Comparison of ENCODE assay signal across 9 mouse cellular contexts in genomic region chr3:125849163-125849872, GRCm38 (mm10).
A peak's percentile ranks its signal among the peaks of the same experiment; 100 is the strongest.
DNase-seq lines count a peak whose midpoint lies in the region; ATAC-seq and TF ChIP-seq lines count a peak whose summit lies in the region.
"Had no signal": no experiment of that assay in that cellular context is flagged by ENCODE, and none has a peak within 500 bp of the region (broad histone marks: within the 10 kb centered on the region; RNA-seq: fewer than 3 reads in every experiment).

No protein-coding gene starts in this region.

- H3K36me3 ChIP-seq in kidney, adult 2 months (ENCODE audit: control insufficient read depth, insufficient read depth, low read length) = no peaks in the 10 kb centered on the region
- H3K36me3 ChIP-seq in MEL (ENCODE audit: control insufficient read depth in 1 of 2, insufficient read depth in 2 of 2, low read length in 2 of 2) = no peaks in the 10 kb centered on the region
- H3K36me3 ChIP-seq in stomach, postnatal 0 days (ENCODE audit: control insufficient read depth, insufficient read depth, low read length) = no peaks in the 10 kb centered on the region
- H3K36me3 ChIP-seq: liver, embryonic 13.5 days had no signal

- peak; percentile 27; the same call in 1 of the 2 replicates for TF ChIP-seq CTCF in kidney, adult 2 months (conservative IDR thresholded peaks at IDR 0.05; ENCODE audit: insufficient read depth, insufficient read length, low read depth, low read length)
- peak; percentile 52 to 92 (median 70) for TF ChIP-seq CTCF in MEL (IDR thresholded peaks at IDR 0.05 in 2 of 3, conservative IDR thresholded peaks at IDR 0.05 in 1 of 3; ENCODE audit: control insufficient read depth in 1 of 3, insufficient read depth in 1 of 3, low read depth in 2 of 3, low read length in 3 of 3, poor library complexity in 1 of 3, severe bottlenecking in 1 of 3)
- peak; percentile 20; the same call in 1 of the 2 replicates for TF ChIP-seq CTCF in lung, adult 2 months (IDR thresholded peaks at IDR 0.05; ENCODE audit: insufficient read depth, low read length)
- TF ChIP-seq CTCF in stomach, postnatal 0 days (IDR thresholded peaks at IDR 0.05; ENCODE audit: low read depth) = peak; percentile 95

- H3K79me2 ChIP-seq in MEL (ENCODE audit: control insufficient read depth, insufficient read depth, low read length, poor library complexity) = no peaks in the 10 kb centered on the region

- WGBS in kidney, adult 2 months = 17% methylated on average over 6 of the region's 6 CpGs
- 19% methylated on average over 6 of the region's 6 CpGs for WGBS in lung, adult 2 months
- 19% methylated on average over 6 of the region's 6 CpGs for WGBS in stomach, postnatal 0 days

- intact Hi-C loops in heart, postnatal 36 days (cut with DNase I) = loop anchor here (2.0 to 5.0 kb wide), 2 partner anchors 555 to 1053 kb away; no protein-coding TSS in a partner anchor

- peak; percentile 48 for DNase-seq in kidney, adult 2 months
- no peak for DNase-seq in kidney, adult 11 months
- DNase-seq in MEL (ENCODE audit: low read depth, low spot score) = peak; percentile 81
- DNase-seq in c-Kit-positive CD71-positive TER-119-positive erythroid progenitor cells, embryonic 14.5 days (ENCODE audit: low spot score) = peak; percentile 0
- DNase-seq in heart, postnatal 36 days = peak; percentile 1 to 4
- DNase-seq in lung, adult 2 months = no peak
- DNase-seq in stomach, postnatal 0 days (ENCODE audit: low spot score) = peak; percentile 15
- DNase-seq in ovary, postnatal 36 days (ENCODE audit: low spot score) = no peak
- DNase-seq: liver, embryonic 13.5 days had no signal

- H3K4me3 ChIP-seq in kidney, adult 2 months (ENCODE audit: insufficient read depth, low read depth, low read length) = no peak overlapping the region
- no peak overlapping the region for H3K4me3 ChIP-seq in MEL (ENCODE audit: control insufficient read depth in 1 of 2, insufficient read depth in 1 of 2, low read depth in 2 of 2, low read length in 2 of 2)
- no peak overlapping the region for H3K4me3 ChIP-seq in lung, adult 2 months (replicated peaks; ENCODE audit: extremely low read depth, low read depth, low read length)
- no peak overlapping the region for H3K4me3 ChIP-seq in stomach, postnatal 0 days (ENCODE audit: low read depth, low read length)
- H3K4me3 ChIP-seq: liver, embryonic 13.5 days had no signal

- no peak for TF ChIP-seq EP300 in MEL (IDR thresholded peaks at IDR 0.05; ENCODE audit: low read depth in 1 of 2, low read length in 2 of 2)
- TF ChIP-seq EP300 in stomach, postnatal 0 days (optimal IDR thresholded peaks at IDR 0.05) = no peak

- no peak overlapping the region for H3K9ac ChIP-seq in MEL (ENCODE audit: control insufficient read depth, low read depth, low read length, poor library complexity, severe bottlenecking)
- H3K9ac ChIP-seq in stomach, postnatal 0 days (ENCODE audit: low read length) = no peak overlapping the region
- H3K9ac ChIP-seq: liver, embryonic 13.5 days had no signal

- ATAC-seq in stomach, postnatal 0 days (ENCODE audit: low FRiP score, low TSS enrichment) = no peak

- H3K9me3 ChIP-seq in MEL (replicated peaks; ENCODE audit: insufficient read depth, low read length) = no peaks in the 10 kb centered on the region
- no peaks in the 10 kb centered on the region for H3K9me3 ChIP-seq in stomach, postnatal 0 days (ENCODE audit: control insufficient read depth, low read length)
- H3K9me3 ChIP-seq: liver, embryonic 13.5 days had no signal

- H3K27ac ChIP-seq in kidney, adult 2 months (ENCODE audit: insufficient read depth, low read depth, low read length) = no peak overlapping the region
- no peak overlapping the region for H3K27ac ChIP-seq in MEL (ENCODE audit: control insufficient read depth, low read depth, low read length)
- H3K27ac ChIP-seq in stomach, postnatal 0 days (replicated peaks) = no peak overlapping the region
- H3K27ac ChIP-seq: liver, embryonic 13.5 days had no signal

- H3K27me3 ChIP-seq in kidney, adult 2 months (replicated peaks; ENCODE audit: control insufficient read depth, insufficient read depth, low read length) = no peaks in the 10 kb centered on the region
- no peaks in the 10 kb centered on the region for H3K27me3 ChIP-seq in MEL (ENCODE audit: control insufficient read depth in 1 of 2, insufficient read depth in 2 of 2, low read length in 2 of 2)
- H3K27me3 ChIP-seq in stomach, postnatal 0 days (ENCODE audit: control insufficient read depth, insufficient read depth, low read length) = no peaks in the 10 kb centered on the region
- H3K27me3 ChIP-seq: liver, embryonic 13.5 days had no signal

- no peak overlapping the region for H3K4me2 ChIP-seq in stomach, postnatal 0 days (replicated peaks; ENCODE audit: low read depth)
- H3K4me2 ChIP-seq: liver, embryonic 13.5 days had no signal

- TF ChIP-seq RAD21 in MEL (IDR thresholded peaks at IDR 0.05; ENCODE audit: low read depth, low read length) = peak; percentile 100

- no peaks in the 10 kb centered on the region for H3K4me1 ChIP-seq in kidney, adult 2 months (ENCODE audit: control insufficient read depth, insufficient read depth, low read length)
- no peaks in the 10 kb centered on the region; a peak in 1 of 4 replicates for H3K4me1 ChIP-seq in MEL (ENCODE audit: control insufficient read depth in 1 of 2, insufficient read depth in 2 of 2, low read length in 2 of 2)
- H3K4me1 ChIP-seq in lung, adult 2 months (ENCODE audit: control insufficient read depth, insufficient read depth, low read length) = no peaks in the 10 kb centered on the region
- no peaks in the 10 kb centered on the region for H3K4me1 ChIP-seq in stomach, postnatal 0 days (replicated peaks; ENCODE audit: control insufficient read depth, insufficient read depth)
- H3K4me1 ChIP-seq: liver, embryonic 13.5 days had no signal

- no peak for TF ChIP-seq POLR2A in kidney, adult 2 months (IDR thresholded peaks at IDR 0.05; ENCODE audit: low read depth, low read length)
- no peak for TF ChIP-seq POLR2A in MEL (IDR thresholded peaks at IDR 0.05; ENCODE audit: control insufficient read depth in 1 of 2, insufficient read depth in 1 of 2, low read depth in 1 of 2, low read length in 2 of 2, poor library complexity in 1 of 2)
- no peak for TF ChIP-seq POLR2A in lung, adult 2 months (IDR thresholded peaks at IDR 0.05; ENCODE audit: borderline replicate concordance, extremely low read depth, low read depth, low read length)

TF ChIP-seq in MEL, 35 proteins besides CTCF, POLR2A, EP300 and RAD21:
- TF ChIP-seq ZC3H11A (IDR thresholded peaks at IDR 0.05; ENCODE audit: low read depth, low read length) (peak; percentile 98), HCFC1 (IDR thresholded peaks at IDR 0.05; ENCODE audit: low read depth, low read length) (no peak), GABPA (IDR thresholded peaks at IDR 0.05; ENCODE audit: low read depth, low read length) (no peak), ELF1 (IDR thresholded peaks at IDR 0.05; ENCODE audit: low read depth, low read length) (no peak), ZNF384 (IDR thresholded peaks at IDR 0.05; ENCODE audit: low read depth, low read length) (no peak), JUND (IDR thresholded peaks at IDR 0.05; ENCODE audit: low read depth, low read length) (no peak), SMC3 (IDR thresholded peaks at IDR 0.05; ENCODE audit: low read depth, low read length) (peak; percentile 99), BHLHE40 (IDR thresholded peaks at IDR 0.05; ENCODE audit: borderline replicate concordance, low read depth, low read length) (no peak), NRF1 (IDR thresholded peaks at IDR 0.05; ENCODE audit: insufficient read depth, low read depth, low read length, poor library complexity, severe bottlenecking) (no peak), CHD1 (IDR thresholded peaks at IDR 0.05; ENCODE audit: low read depth, low read length) (no peak), GATA1 (IDR thresholded peaks at IDR 0.05; ENCODE audit: low read depth, low read length) (peak; percentile 25; the same call in 1 of the 2 replicates), USF2 (IDR thresholded peaks at IDR 0.05; ENCODE audit: borderline replicate concordance in 1 of 2, insufficient read depth in 1 of 2, low read depth in 1 of 2, low read length in 2 of 2) (no peak)

Comparison
In these comparisons a context has a peak if more than half of its experiments do, and no peak if none do; other contexts are left out.
1. DNase-seq: peak in kidney, adult 2 months (single experiment), MEL (single experiment), c-Kit-positive CD71-positive TER-119-positive erythroid progenitor cells, embryonic 14.5 days (single experiment), heart, postnatal 36 days (2 of 2) and stomach, postnatal 0 days (single experiment); none in kidney, adult 11 months (single experiment), lung, adult 2 months (single experiment) and ovary, postnatal 36 days (single experiment).
2. CTCF ChIP-seq: peak in every context shown above with its lines; median percentile 95 in stomach, postnatal 0 days; 70 in MEL; 27 in kidney, adult 2 months; 20 in lung, adult 2 months.